Mouse (Mus musculus) macrophage (primary cell): Measurements from ENCODE around the gene Dera. TPM values are rescaled to one million over a fixed set of nuclear protein-coding genes. Genes with fewer than 3 reads are reported as not detected.

Experiments
- H3K27ac ChIP-seq: fragments of 350-480 bp; formaldehyde crosslinking; 2 replicates; pipeline ENCODE4 v1.9.0; 2021
- H3K36me3 ChIP-seq: fragments of 350-480 bp; formaldehyde crosslinking; 2 replicates; pipeline ENCODE4 v1.9.0; 2021; ENCODE audit errors: inconsistent target
- H3K4me3 ChIP-seq: fragments of 350-480 bp; formaldehyde crosslinking; 2 replicates; pipeline ENCODE4 v1.9.0; 2021; ENCODE audit errors: inconsistent target
- H3K79me2 ChIP-seq: fragments of 350-480 bp; formaldehyde crosslinking; 2 replicates; pipeline ENCODE4 v1.9.0; 2021; ENCODE audit errors: inconsistent target
- WGBS: methylation state at CpG from one replicate; pipeline ENCODE4 v1.1.7; 2026; ENCODE audit warnings: inconsistent platforms; ENCODE audit not compliant: missing documents; 5-methylcytosine and 5-hydroxymethylcytosine counted together
- polyA plus RNA-seq: library from polyadenylated mRNA; stranded (reverse); fragments of 250-400 nt; gene quantifications from 3 replicates; pipeline ENCODE4 v1.2.4, GENCODE M21; 2018; ENCODE audit warnings: inconsistent platforms

Gene Dera
- polyA plus RNA-seq, 1 experiment from 2014 or later, result 36.4 TPM

DNA sequence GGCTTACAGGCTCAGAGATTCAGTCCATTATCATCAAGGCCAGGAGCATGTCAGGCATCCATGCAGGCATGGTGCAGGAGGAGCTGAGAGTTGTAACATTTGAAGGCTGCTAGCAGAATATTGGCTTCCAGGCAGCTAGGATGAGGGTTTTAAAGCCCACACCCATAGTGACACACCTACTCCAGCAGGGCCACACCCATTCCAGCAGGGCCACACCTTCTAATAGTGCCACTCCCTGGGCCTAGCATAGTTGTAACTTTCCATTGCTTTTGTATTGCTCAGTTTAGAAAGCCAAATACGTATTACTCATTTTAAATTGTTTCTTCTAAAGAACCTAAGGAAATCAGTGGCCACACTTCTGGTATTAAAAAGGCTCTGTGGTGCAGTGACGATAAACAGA lies 13.4 kb upstream of the Dera start:
- WGBS, result 96% methylated on average over 2 of the region's 2 CpGs
- peaks cover 72% of the 10 kb centered on the region for H3K36me3 ChIP-seq

DNA sequence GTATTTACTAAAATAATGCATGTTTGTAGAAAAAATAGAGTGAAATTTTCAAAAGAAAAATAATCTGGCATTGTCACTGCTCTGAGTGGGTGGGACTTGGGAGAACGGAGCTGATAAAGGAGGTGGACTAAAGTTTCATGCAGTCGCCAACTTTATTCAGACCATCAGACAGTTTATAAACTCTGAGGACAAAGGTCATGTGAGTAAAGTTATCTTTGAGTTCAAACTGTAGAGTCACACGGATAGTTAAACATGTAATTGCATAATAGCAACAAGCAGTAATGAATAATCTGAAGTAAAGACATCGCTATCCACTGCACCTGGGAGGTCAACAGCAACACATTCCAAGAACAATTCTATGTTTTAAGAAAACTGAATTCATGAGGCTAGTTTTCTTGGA lies 9.6 kb upstream of the Dera start:
- WGBS, result 91% methylated on average over 4 of the region's 4 CpGs
- H3K27ac ChIP-seq, result no peak overlapping the region
- peaks cover 79% of the 10 kb centered on the region for H3K36me3 ChIP-seq
- H3K79me2 ChIP-seq, result peaks cover 6% of the 10 kb centered on the region; the same call in 1 of the 2 replicates
- no peak overlapping the region for H3K4me3 ChIP-seq

More for the DNA sequence above, 13.4 kb upstream of the Dera start:
- Histone ChIP-seq H3K4me3 (no peak overlapping the region), H3K79me2 (peaks cover 43% of the 10 kb centered on the region), H3K27ac (no peak overlapping the region)

DNA sequence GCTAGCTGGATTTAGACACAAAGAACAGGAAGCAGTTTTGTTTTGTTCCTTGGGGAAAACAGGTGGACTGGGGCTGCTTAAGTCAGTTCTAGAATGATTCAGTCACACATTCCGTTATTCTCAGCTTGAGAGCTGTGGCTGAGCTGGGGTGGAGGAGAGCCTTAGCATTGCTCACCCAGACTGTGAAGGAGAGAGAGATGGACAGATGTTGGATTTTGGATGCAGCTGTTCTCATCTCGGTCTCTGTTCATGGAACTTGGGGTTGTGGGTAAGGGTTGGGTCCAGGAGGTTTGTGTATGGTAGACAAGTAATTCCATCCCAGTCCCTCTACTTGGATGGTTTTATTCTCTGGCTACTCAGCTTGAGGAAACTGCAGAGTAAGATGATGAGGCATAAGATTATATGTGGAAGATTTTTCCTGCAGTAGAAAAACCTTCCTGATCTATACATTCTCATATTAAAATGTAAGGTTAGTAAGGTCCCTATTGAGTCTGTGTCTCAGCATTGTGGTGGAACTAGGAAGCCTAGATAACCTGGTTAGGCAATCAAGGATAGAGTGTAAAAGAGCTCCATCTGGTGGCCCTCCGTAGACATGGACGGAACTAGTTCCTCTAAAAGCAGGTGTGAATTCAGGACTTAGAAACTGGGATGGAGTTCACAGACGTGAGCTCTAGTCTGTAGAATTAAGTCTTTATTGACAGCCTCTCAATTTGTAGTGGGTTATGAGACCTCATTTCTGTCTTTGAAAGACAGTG lies 7.0 kb upstream of the Dera start:
- Histone ChIP-seq H3K79me2 (peaks cover 5% of the 10 kb centered on the region; the same call in 1 of the 2 replicates), H3K36me3 (peaks cover 65% of the 10 kb centered on the region), H3K4me3 (no peak overlapping the region), H3K27ac (no peak overlapping the region)
- 67% methylated on average over 5 of the region's 5 CpGs for WGBS

DNA sequence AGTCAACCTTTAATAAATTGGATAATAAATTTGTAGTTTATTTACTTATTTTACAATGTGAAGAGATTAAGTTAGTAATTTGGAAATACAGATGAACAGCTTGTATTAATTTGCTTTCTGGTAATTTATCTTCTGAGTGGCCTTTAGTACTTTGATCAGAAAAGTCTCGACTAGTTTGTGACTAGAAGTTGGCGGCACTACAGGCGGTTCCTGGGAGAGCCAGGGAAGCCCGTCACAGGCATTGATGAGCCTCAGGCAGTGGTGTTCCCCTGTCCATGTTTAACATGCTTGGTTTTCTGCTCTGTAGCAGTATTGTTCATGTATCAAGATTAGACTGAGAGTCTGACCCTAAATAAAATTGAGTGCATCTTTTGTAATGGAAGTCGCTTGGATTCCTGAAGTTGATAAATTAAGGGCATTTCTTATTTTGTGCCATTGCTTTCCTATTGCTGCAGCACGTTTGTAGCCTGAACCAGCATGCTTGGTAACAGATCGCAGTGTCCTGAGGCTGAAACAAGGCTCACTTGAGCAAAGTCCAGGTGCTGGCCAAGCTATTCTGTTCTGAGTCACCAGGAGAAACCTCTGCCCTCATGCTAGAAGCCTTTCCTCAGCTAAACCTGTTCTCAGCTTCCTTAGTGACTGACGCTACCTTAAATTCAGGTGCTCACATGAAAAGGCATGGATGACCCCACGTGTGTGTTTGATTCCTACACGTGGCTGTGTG lies 2.6 kb upstream of the Dera start:
- Histone ChIP-seq H3K27ac (no peak overlapping the region), H3K36me3 (peaks cover 30% of the 10 kb centered on the region), H3K79me2 (peaks cover 22% of the 10 kb centered on the region), H3K4me3 (no peak overlapping the region)
- 94% methylated on average over 10 of the region's 10 CpGs for WGBS

DNA sequence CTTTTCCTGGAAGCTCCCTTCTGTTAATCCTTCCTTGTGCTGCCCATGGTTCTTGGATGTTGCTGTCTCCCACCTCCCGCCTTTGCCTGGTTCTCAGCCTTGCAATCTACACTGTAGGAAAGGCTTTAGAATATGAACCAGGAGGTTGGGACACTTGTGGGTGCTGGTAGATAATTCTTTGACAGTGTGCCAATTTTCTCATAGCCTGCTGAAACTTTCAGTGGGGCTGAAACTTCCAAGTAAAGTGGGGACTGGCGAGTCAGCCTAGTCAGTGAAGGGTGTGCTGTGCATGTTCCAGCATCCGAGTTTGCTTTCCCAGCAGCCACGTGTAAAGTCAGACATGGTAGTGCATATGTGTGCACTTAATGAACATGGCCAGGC lies 2.1 kb upstream of the Dera start:
- Histone ChIP-seq H3K27ac (no peak overlapping the region), H3K79me2 (peaks cover 23% of the 10 kb centered on the region), H3K36me3 (peaks cover 30% of the 10 kb centered on the region), H3K4me3 (no peak overlapping the region)
- whole genome bisulfite sequencing, result 93% methylated on average over 4 of the region's 4 CpGs

DNA sequence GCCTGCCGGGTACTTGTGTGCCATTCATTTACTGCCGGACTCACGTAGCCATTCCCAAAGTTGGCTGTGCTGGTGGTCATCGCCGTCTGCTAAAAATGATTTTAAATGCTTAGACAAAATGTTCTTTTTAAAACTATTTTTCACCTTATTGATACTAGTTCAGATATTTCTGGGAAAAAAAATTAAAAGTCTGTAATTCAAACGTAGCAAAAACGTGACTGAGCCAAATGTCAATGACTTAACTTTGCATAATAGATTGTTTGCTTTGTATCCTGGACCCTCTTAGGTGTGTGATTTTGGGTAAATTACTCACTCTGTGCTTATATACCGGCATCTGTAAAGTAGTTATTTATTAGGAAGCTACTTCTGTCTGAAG lies 499 bp downstream of the Dera start:
- Histone ChIP-seq H3K36me3 (peaks cover 12% of the 10 kb centered on the region), H3K79me2 (peaks cover 42% of the 10 kb centered on the region), H3K4me3 (peak overlapping the region; percentile 75), H3K27ac (peak overlapping the region; percentile 42)
- 5% methylated on average over 8 of the region's 8 CpGs for WGBS

DNA sequence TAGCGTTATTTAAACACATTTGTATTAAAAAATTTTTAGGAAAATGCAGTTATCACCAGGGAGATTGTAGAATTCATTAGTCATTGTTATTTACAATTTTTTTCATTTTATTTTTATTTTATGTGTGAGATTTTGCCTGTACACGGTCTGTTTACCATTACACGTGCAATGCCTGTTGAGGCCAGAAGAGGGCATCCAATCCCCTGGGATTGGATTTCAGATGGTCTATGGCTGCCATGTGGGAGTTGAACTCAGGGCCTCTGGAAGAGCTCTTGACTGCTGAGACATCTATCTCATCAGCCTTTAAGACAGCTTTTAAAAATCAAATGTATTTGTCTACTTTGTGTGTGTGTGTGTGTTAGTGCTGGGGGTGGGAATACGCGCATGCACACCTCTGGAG lies 2.0 kb downstream of the Dera start:
- H3K27ac ChIP-seq, result no peak overlapping the region
- H3K79me2 ChIP-seq, result peaks cover 57% of the 10 kb centered on the region
- H3K4me3 ChIP-seq, result no peak overlapping the region
- no peaks in the 10 kb centered on the region for H3K36me3 ChIP-seq
- 78% methylated on average over 5 of the region's 5 CpGs for WGBS

DNA sequence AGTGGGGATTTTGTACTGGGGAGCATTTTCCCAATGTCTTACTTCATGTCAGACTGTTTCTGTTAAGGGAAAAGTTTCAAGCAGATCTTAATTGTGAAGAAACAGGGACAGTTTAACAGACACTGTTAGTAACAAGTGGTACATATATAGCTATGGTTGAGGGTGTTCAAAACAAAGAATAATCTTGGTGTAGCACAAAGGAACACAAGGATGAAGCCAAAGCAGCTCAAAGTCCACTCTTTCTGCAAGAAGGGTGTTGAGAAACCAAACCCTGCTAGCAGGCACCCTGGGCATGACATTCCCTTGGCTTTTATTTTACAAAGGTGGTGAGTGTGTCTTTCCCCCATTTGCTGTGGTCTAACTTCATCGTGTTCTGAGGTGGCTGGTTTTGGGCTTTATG lies 3.5 kb downstream of the Dera start:
- Histone ChIP-seq H3K36me3 (no peaks in the 10 kb centered on the region), H3K27ac (peak overlapping the region; percentile 73), H3K4me3 (no peak overlapping the region), H3K79me2 (peaks cover 72% of the 10 kb centered on the region)
- WGBS, result 89% methylated on average over 1 of the region's 1 CpGs

DNA sequence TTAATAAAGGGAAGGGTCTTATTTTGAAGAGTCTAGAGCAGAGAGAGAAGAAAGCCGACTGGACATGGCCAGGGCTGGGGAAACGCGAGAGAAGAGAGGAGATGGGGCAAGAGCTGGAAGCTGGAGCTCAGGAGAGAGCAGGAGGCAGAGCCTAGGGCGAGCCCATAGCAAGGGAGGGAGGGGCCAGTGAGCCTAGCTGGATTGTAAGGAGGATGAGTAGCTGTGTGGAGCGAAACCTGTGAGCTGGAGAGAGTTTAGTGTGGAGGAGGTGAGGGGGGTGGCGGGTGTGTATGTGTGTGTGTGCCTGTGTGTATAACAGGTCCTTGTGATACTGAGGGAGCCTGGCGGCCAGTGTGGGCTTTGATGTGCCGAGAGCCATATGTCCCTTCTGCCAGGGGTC lies 5.3 kb downstream of the Dera start:
- no peaks in the 10 kb centered on the region for H3K36me3 ChIP-seq
- H3K27ac ChIP-seq, result no peak overlapping the region
- WGBS, result 93% methylated on average over 8 of the region's 8 CpGs
- no peak overlapping the region for H3K4me3 ChIP-seq
- H3K79me2 ChIP-seq, result peaks cover 87% of the 10 kb centered on the region

DNA sequence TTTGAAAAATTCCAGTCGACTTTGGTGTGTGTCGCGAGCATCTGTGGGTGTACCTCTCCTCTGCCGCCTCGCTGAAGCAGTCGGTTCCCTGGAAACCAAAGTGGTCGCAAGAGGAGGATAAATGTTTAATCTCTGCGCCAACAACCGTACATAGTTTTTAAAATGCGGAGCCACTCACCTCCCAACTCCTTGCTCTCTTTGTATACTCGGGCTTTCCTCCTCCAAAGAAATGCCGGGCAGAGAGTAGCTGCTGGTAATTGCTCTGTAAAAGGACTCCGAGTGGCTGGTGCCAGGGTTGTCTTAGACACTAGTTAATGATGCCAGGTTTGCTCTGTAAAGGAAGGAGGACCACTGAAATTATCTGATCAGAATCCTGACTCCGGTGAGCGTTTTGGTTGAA lies 6.6 kb downstream of the Dera start:
- no peaks in the 10 kb centered on the region for H3K36me3 ChIP-seq
- WGBS, result 91% methylated on average over 15 of the region's 15 CpGs
- no peak overlapping the region for H3K27ac ChIP-seq
- no peak overlapping the region for H3K4me3 ChIP-seq
- peaks cover 87% of the 10 kb centered on the region for H3K79me2 ChIP-seq

DNA sequence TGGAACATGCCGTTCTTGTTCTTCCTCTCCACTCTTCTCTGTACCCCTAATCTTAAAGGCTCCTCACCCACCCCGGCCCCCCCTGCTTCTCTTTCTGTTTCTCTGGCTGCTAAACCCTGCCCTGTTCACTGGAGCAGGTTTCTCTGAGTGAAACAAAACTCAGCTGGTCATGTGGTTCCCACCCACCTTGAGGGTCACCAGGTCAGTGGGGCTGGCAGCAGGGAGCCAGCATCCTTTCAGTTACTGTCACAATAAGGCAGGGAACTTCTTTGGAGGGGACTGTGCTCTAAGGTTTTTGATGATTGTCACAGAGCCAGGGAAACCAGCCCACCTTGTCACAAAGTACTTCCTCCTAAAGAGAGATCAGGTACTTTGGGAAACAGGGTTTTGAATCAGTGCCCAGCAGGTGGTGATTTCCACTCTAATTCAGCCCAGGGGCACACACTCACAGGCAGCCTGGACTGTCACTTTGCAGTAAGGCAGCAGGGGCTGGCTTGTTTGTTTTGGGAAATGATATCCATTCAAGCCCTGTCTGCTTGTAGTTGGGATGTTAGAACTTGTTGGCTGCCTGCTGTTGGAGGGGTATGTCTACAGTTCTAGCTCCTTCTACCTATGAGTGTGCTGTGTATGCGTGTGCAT lies 10.3 kb downstream of the Dera start:
- Histone ChIP-seq H3K27ac (no peak overlapping the region), H3K36me3 (no peaks in the 10 kb centered on the region), H3K4me3 (no peak overlapping the region), H3K79me2 (peaks cover 89% of the 10 kb centered on the region)
- WGBS, result 80% methylated on average over 3 of the region's 3 CpGs

DNA sequence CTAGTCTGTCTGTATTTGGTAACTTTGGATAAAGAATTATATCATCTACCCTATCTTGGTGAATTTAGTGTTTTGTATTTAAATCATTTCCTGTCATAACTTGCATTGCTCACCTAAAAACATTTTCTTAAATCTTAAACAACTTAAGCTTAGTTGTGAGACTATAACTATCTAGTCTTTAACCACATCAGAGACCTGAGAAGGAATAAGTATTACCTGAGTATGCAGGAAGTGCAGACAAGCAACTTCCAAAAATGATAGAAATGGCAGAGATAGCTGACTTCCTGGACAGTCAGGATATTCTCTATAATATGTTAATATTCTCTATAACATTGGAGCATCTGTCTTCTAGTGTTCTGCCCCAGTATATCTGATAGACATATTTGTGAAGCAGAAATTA lies 11.8 kb downstream of the Dera start:
- Histone ChIP-seq H3K36me3 (no peaks in the 10 kb centered on the region), H3K79me2 (peaks cover 74% of the 10 kb centered on the region), H3K27ac (no peak overlapping the region), H3K4me3 (no peak overlapping the region)

DNA sequence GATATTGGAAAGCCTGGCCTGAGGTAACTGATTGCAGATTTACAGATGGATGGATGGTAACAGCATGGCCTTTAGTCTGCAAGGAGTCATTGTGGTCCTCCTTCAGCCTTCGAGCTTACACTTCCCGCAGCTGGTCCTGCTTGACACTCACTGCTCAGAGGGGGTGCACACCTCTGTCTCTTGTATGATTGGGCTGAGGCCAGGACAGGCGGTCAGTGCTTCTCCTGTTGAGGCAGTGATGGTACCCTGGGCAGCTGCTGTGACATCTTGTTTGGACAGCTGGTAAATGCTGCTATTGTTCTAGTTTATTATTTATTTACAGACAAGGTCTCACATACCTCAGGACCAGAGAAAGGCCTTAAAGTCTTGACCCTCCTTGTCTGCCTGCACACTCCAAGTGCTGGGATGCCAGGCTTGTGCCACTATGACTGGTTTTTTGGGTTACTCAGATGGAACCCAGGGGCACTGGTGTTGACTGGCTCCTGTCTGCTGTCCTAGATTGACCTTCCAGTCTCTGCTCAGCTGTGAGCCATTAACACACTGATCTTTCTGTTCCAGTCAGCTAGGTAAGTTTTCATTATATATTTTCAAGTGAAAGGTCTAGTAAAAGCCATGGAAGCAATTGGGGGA lies 17.4 kb downstream of the Dera start:
- Histone ChIP-seq H3K36me3 (no peaks in the 10 kb centered on the region), H3K4me3 (no peak overlapping the region), H3K79me2 (peaks cover 40% of the 10 kb centered on the region; the same call in 1 of the 2 replicates), H3K27ac (no peak overlapping the region)
- WGBS, result 97% methylated on average over 3 of the region's 3 CpGs

DNA sequence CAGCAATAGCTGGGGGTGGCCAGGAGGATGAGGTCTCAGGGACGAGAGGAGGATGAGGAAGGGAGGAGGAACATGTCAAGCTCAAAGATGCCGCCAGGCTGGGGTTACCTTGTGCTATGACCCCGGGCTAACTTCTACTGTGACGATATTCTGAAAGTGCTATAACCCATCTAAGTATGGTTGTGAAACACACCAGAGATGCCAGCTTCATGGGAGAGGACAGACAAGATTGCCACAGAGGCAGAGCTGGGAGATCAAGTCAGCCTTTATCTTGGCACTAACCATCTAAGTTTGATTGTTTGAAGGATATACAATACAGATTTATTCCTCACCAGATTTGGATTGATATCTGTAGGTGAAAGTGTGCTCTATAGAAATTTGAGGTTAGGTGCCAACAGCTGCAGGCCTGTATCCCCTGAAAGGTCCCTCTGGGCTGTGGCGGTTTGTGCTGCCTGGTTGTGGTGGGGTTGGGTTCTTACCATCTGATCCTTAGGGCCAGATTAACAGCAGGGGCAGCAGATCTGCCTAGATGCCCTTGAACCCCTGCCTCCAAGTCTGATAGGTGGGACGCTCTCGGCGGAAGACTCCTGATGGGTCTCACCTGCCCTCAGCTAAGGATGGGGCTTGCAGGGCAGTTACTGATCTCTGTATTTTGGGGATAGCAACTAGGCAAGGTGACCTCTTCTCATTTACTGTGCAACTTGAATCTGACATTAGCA lies 18.7 kb downstream of the Dera start:
- Histone ChIP-seq H3K4me3 (no peak overlapping the region), H3K27ac (no peak overlapping the region), H3K36me3 (no peaks in the 10 kb centered on the region), H3K79me2 (peaks cover 27% of the 10 kb centered on the region; the same call in 1 of the 2 replicates)
- 88% methylated on average over 8 of the region's 8 CpGs for WGBS
